Mouse (Mus musculus) hindbrain, embryonic 12.5 days (tissue): Measurements from ENCODE around the gene Pgap3. TPM values are rescaled to one million over a fixed set of nuclear protein-coding genes. Genes with fewer than 3 reads are reported as not detected.

Source experiments
- ATAC-seq: fragments of 200-750 bp; cut with Nextera tagmentation; 2 replicates; pipeline ENCODE4 v1.8.0; 2017; ENCODE audit warnings: moderate TSS enrichment; ENCODE audit not compliant: low FRiP score
- H3K27ac ChIP-seq: fragments of 300-500 bp; sonication (generic); 2 replicates; pipeline ENCODE4 v1.5.1; 2016; ENCODE audit warnings: mild to moderate bottlenecking
- H3K27me3 ChIP-seq: fragments of 300-500 bp; sonication (generic); 2 replicates; pipeline ENCODE4 v1.6.1; 2016; ENCODE audit warnings: mild to moderate bottlenecking
- H3K36me3 ChIP-seq: fragments of 300-500 bp; sonication (generic); 2 replicates; pipeline ENCODE4 v1.6.1; 2016; ENCODE audit warnings: mild to moderate bottlenecking
- H3K4me1 ChIP-seq: fragments of 300-500 bp; sonication (generic); 2 replicates; pipeline ENCODE4 v1.6.1; 2016
- H3K4me2 ChIP-seq: fragments of 300-500 bp; sonication (generic); replicated peaks from 2 replicates; pipeline ENCODE4 v1.6.1; 2016; ENCODE audit warnings: mild to moderate bottlenecking
- H3K4me3 ChIP-seq: fragments of 300-500 bp; sonication (generic); 2 replicates; pipeline ENCODE4 v1.5.1; 2016; ENCODE audit warnings: mild to moderate bottlenecking
- H3K9ac ChIP-seq: fragments of 300-500 bp; sonication (generic); 2 replicates; pipeline ENCODE4 v1.6.1; 2016; ENCODE audit warnings: mild to moderate bottlenecking, moderate library complexity
- H3K9me3 ChIP-seq: fragments of 300-500 bp; sonication (generic); replicated peaks from 2 replicates; pipeline ENCODE4 v1.6.1; 2016; ENCODE audit warnings: mild to moderate bottlenecking
- WGBS: fragments of 180-500 bp; shearing (Covaris S2); methylation state at CpG from one replicate; pipeline ENCODE4 v1.1.7; 2016; 5-methylcytosine and 5-hydroxymethylcytosine counted together
- polyA plus RNA-seq: library from polyadenylated mRNA; unstranded; fragments of >200 nt; fragmentation: Nextera tagmentation; extraction: Ambion mirVana; gene quantifications from 2 replicates; pipeline ENCODE4 v1.2.1, GENCODE M21; 2016

Pgap3 gene
- polyA plus RNA-seq, 1 experiment from 2014 or later, result 9.1 TPM

GRCm38 (mm10) chr11:98374266-98374665 is 26.0 kb downstream of the Pgap3 start:
- H3K27ac ChIP-seq, result no peak overlapping the region
- H3K9me3 ChIP-seq, result no peaks in the 10 kb centered on the region
- WGBS, result 69% methylated on average over 8 of the region's 8 CpGs
- peaks cover 46% of the 10 kb centered on the region for H3K36me3 ChIP-seq
- no peak for ATAC-seq
- peaks cover 27% of the 10 kb centered on the region for H3K4me1 ChIP-seq
- no peak overlapping the region for H3K9ac ChIP-seq
- no peak overlapping the region for H3K4me2 ChIP-seq
- H3K27me3 ChIP-seq, result no peaks in the 10 kb centered on the region
- H3K4me3 ChIP-seq, result no peak overlapping the region

- peaks cover 36% of the 10 kb centered on the region for H3K36me3 ChIP-seq
- H3K27me3 ChIP-seq, result no peaks in the 10 kb centered on the region
- ATAC-seq, result no peak
- no peak overlapping the region for H3K9ac ChIP-seq
- peaks cover 27% of the 10 kb centered on the region for H3K4me1 ChIP-seq
- H3K4me3 ChIP-seq, result no peak overlapping the region
- no peak overlapping the region for H3K27ac ChIP-seq
- H3K4me2 ChIP-seq, result no peak overlapping the region
- H3K9me3 ChIP-seq, result no peaks in the 10 kb centered on the region
- WGBS, result 90% methylated on average over 6 of the region's 6 CpGs
Observed at GRCm38 (mm10) chr11:98373244-98373643, 27.0 kb downstream of the Pgap3 start.

- Histone ChIP-seq H3K27me3 (no peaks in the 10 kb centered on the region), H3K9me3 (no peaks in the 10 kb centered on the region), H3K27ac (peak overlapping the region; percentile 75; the same call in 1 of the 2 replicates), H3K4me2 (peak overlapping the region; percentile 39), H3K9ac (no peak overlapping the region), H3K4me1 (peaks cover 27% of the 10 kb centered on the region), H3K36me3 (peaks cover 28% of the 10 kb centered on the region), H3K4me3 (no peak overlapping the region)
- ATAC-seq, result no peak
- 7% methylated on average over 2 of the region's 2 CpGs for WGBS
Observed at GRCm38 (mm10) chr11:98372406-98372805, 27.9 kb downstream of the Pgap3 start.

- no peaks in the 10 kb centered on the region for H3K27me3 ChIP-seq
- H3K9ac ChIP-seq, result peak overlapping the region; percentile 27; the same call in 1 of the 2 replicates
- H3K4me3 ChIP-seq, result no peak overlapping the region
- H3K4me1 ChIP-seq, result peaks cover 27% of the 10 kb centered on the region
- ATAC-seq, result peak; percentile 82
- peak overlapping the region; percentile 75 for H3K27ac ChIP-seq
- WGBS, result 35% methylated on average over 9 of the region's 10 CpGs
- peaks cover 21% of the 10 kb centered on the region for H3K36me3 ChIP-seq
- H3K9me3 ChIP-seq, result no peaks in the 10 kb centered on the region
- H3K4me2 ChIP-seq, result peak overlapping the region; percentile 39
Observed at GRCm38 (mm10) chr11:98371556-98372240, 28.6 kb downstream of the Pgap3 start.

GRCm38 (mm10) chr11:98370588-98370987 is 29.7 kb downstream of the Pgap3 start:
- peaks cover 27% of the 10 kb centered on the region for H3K4me1 ChIP-seq
- H3K4me3 ChIP-seq, result no peak overlapping the region
- no peak overlapping the region for H3K4me2 ChIP-seq
- WGBS, result 79% methylated on average over 2 of the region's 2 CpGs
- H3K27ac ChIP-seq, result no peak overlapping the region
- H3K36me3 ChIP-seq, result peaks cover 10% of the 10 kb centered on the region
- ATAC-seq, result no peak
- H3K27me3 ChIP-seq, result no peaks in the 10 kb centered on the region
- no peaks in the 10 kb centered on the region for H3K9me3 ChIP-seq
- no peak overlapping the region for H3K9ac ChIP-seq

- peaks cover 30% of the 10 kb centered on the region for H3K4me1 ChIP-seq
- no peak for ATAC-seq
- no peak overlapping the region for H3K9ac ChIP-seq
- no peaks in the 10 kb centered on the region for H3K27me3 ChIP-seq
- no peak overlapping the region for H3K27ac ChIP-seq
- no peaks in the 10 kb centered on the region for H3K9me3 ChIP-seq
- no peaks in the 10 kb centered on the region for H3K36me3 ChIP-seq
- WGBS, result 85% methylated on average over 6 of the region's 6 CpGs
- no peak overlapping the region for H3K4me3 ChIP-seq
- no peak overlapping the region for H3K4me2 ChIP-seq
Observed at GRCm38 (mm10) chr11:98369337-98369736, 31.0 kb downstream of the Pgap3 start.

- Histone ChIP-seq H3K27ac (no peak overlapping the region), H3K4me1 (peaks cover 25% of the 10 kb centered on the region), H3K27me3 (no peaks in the 10 kb centered on the region), H3K4me2 (no peak overlapping the region), H3K36me3 (no peaks in the 10 kb centered on the region), H3K9me3 (no peaks in the 10 kb centered on the region), H3K9ac (no peak overlapping the region), H3K4me3 (no peak overlapping the region)
- WGBS, result 86% methylated on average over 7 of the region's 7 CpGs
- ATAC-seq, result no peak
Observed at GRCm38 (mm10) chr11:98367863-98368186, 32.5 kb downstream of the Pgap3 start.

GRCm38 (mm10) chr11:98367171-98367862 is 33.0 kb downstream of the Pgap3 start:
- Histone ChIP-seq H3K27me3 (no peaks in the 10 kb centered on the region), H3K9ac (no peak overlapping the region), H3K4me2 (no peak overlapping the region), H3K4me1 (peaks cover 23% of the 10 kb centered on the region), H3K27ac (no peak overlapping the region), H3K4me3 (no peak overlapping the region), H3K9me3 (no peaks in the 10 kb centered on the region), H3K36me3 (no peaks in the 10 kb centered on the region)
- no peak for ATAC-seq
- 85% methylated on average over 10 of the region's 10 CpGs for WGBS

GRCm38 (mm10) chr11:98366290-98366689 is 34.0 kb downstream of the Pgap3 start:
- Histone ChIP-seq H3K9me3 (no peaks in the 10 kb centered on the region), H3K4me1 (peaks cover 23% of the 10 kb centered on the region), H3K36me3 (no peaks in the 10 kb centered on the region), H3K27ac (no peak overlapping the region), H3K4me2 (no peak overlapping the region), H3K4me3 (no peak overlapping the region), H3K27me3 (no peaks in the 10 kb centered on the region), H3K9ac (no peak overlapping the region)
- ATAC-seq, result no peak
- WGBS, result 73% methylated on average over 10 of the region's 10 CpGs

GRCm38 (mm10) chr11:98364410-98364809 is 35.9 kb downstream of the Pgap3 start:
- H3K4me2 ChIP-seq, result no peak overlapping the region
- 96% methylated on average over 5 of the region's 5 CpGs for WGBS
- H3K4me1 ChIP-seq, result peaks cover 34% of the 10 kb centered on the region
- H3K27me3 ChIP-seq, result no peaks in the 10 kb centered on the region
- no peaks in the 10 kb centered on the region for H3K36me3 ChIP-seq
- ATAC-seq, result no peak
- no peaks in the 10 kb centered on the region for H3K9me3 ChIP-seq
- H3K4me3 ChIP-seq, result no peak overlapping the region
- H3K9ac ChIP-seq, result no peak overlapping the region
- H3K27ac ChIP-seq, result no peak overlapping the region

GRCm38 (mm10) chr11:98363817-98364216 is 36.5 kb downstream of the Pgap3 start:
- no peaks in the 10 kb centered on the region for H3K9me3 ChIP-seq
- peaks cover 40% of the 10 kb centered on the region for H3K4me1 ChIP-seq
- 88% methylated on average over 5 of the region's 5 CpGs for WGBS
- no peaks in the 10 kb centered on the region for H3K36me3 ChIP-seq
- H3K27me3 ChIP-seq, result no peaks in the 10 kb centered on the region
- no peak overlapping the region for H3K9ac ChIP-seq
- H3K27ac ChIP-seq, result no peak overlapping the region
- no peak overlapping the region for H3K4me2 ChIP-seq
- ATAC-seq, result no peak
- no peak overlapping the region for H3K4me3 ChIP-seq

- Histone ChIP-seq H3K36me3 (no peaks in the 10 kb centered on the region), H3K27ac (peak overlapping the region; percentile 74), H3K4me1 (peaks cover 50% of the 10 kb centered on the region), H3K4me2 (peak overlapping the region; percentile 21), H3K4me3 (no peak overlapping the region), H3K9me3 (no peaks in the 10 kb centered on the region), H3K27me3 (no peaks in the 10 kb centered on the region), H3K9ac (peak overlapping the region; percentile 44)
- peak; percentile 31; the same call in 1 of the 2 replicates for ATAC-seq
- 25% methylated on average over 9 of the region's 9 CpGs for WGBS
Observed at GRCm38 (mm10) chr11:98360866-98361521, 39.3 kb downstream of the Pgap3 start.
